ENCODE assay signal across 9 mouse cellular contexts in the genomic region with DNA sequence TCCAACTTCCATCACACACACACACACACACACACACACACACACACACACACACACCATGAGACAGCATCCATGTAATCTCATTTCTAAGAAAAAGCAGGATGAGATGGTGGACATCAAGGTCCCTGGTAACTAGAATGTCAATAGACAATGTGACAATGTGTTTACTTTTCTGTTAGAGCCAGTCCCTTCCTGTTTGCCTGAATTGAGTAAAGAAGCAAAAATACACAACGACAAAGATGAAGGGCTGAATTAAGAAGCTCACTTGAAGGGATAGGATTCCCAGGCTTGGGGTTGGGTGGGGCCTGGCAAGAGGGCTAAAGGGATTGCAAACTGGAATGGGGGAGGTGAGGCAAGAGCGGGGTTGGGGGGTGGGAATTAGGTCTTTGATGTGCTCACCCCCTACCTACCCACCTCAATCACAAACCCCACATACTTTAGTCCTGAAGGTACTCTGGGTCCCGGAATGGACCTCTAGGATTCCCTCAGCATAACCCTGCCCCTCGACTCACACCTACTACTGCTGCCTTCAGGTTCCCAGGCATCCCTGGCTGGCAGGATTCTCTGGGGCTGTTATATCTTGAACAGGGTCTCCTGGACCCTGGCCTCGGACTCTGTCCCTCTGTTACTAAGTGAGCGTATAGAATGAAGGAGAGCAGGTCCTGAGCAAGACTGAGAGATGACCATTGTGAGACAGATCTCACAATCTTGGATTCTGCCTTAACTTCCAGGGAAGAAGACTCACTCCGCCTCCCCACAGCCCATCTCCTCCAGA.
DNase-seq lines count a peak whose midpoint lies in the region; ATAC-seq and TF ChIP-seq lines count a peak whose summit lies in the region.
"Had no signal": no experiment of that assay in that cellular context is flagged by ENCODE, and none has a peak within 500 bp of the region (broad histone marks: within the 10 kb centered on the region; RNA-seq: fewer than 3 reads in every experiment).

No protein-coding gene starts in this region.

- no peaks in the 10 kb centered on the region for H3K36me3 ChIP-seq in heart, adult 2 months (ENCODE audit: control insufficient read depth, insufficient read depth, low read length)
- H3K36me3 ChIP-seq in midbrain, embryonic 11.5 days (ENCODE audit: control insufficient read depth, insufficient read depth, low read length), result no peaks in the 10 kb centered on the region
- H3K36me3 ChIP-seq in midbrain, embryonic 15.5 days (replicated peaks), result no peaks in the 10 kb centered on the region
- H3K36me3 ChIP-seq in heart, embryonic 15.5 days, result no peaks in the 10 kb centered on the region
- H3K36me3 ChIP-seq: limb, embryonic 15.5 days had no signal

- H3K79me2 ChIP-seq in heart, adult 2 months (replicated peaks; ENCODE audit: control insufficient read depth, insufficient read depth, low read length), result no peaks in the 10 kb centered on the region

- 76% methylated on average over 7 of the region's 7 CpGs for WGBS in heart, adult 2 months
- WGBS in midbrain, embryonic 11.5 days, result 54% methylated on average over 7 of the region's 7 CpGs
- 57% methylated on average over 7 of the region's 7 CpGs for WGBS in midbrain, embryonic 15.5 days
- 63% methylated on average over 7 of the region's 7 CpGs for WGBS in heart, embryonic 15.5 days

- no peak overlapping the region for H3K4me3 ChIP-seq in heart, adult 2 months
- H3K4me3 ChIP-seq in midbrain, embryonic 11.5 days (ENCODE audit: low read depth, low read length), result no peak overlapping the region
- H3K4me3 ChIP-seq in midbrain, embryonic 15.5 days, result no peak overlapping the region
- H3K4me3 ChIP-seq in heart, embryonic 15.5 days, result no peak overlapping the region
- H3K4me3 ChIP-seq: limb, embryonic 15.5 days had no signal

- no peaks in the 10 kb centered on the region for H3K9me3 ChIP-seq in midbrain, embryonic 11.5 days (ENCODE audit: control insufficient read depth, low read length)
- no peaks in the 10 kb centered on the region for H3K9me3 ChIP-seq in midbrain, embryonic 15.5 days
- no peaks in the 10 kb centered on the region for H3K9me3 ChIP-seq in heart, embryonic 15.5 days (replicated peaks)
- H3K9me3 ChIP-seq: limb, embryonic 15.5 days had no signal

- no peak for TF ChIP-seq CTCF in heart, adult 2 months (IDR thresholded peaks at IDR 0.05)

- TF ChIP-seq POLR2A in heart, adult 2 months (IDR thresholded peaks at IDR 0.05; ENCODE audit: insufficient read depth, low read depth, low read length), result no peak

- no peak overlapping the region for H3K9ac ChIP-seq in heart, adult 2 months (ENCODE audit: low read depth, low read length)
- peak overlapping the region; percentile 51; the same call in 1 of the 2 replicates for H3K9ac ChIP-seq in midbrain, embryonic 11.5 days (ENCODE audit: low read length)
- no peak overlapping the region for H3K9ac ChIP-seq in midbrain, embryonic 15.5 days
- no peak overlapping the region for H3K9ac ChIP-seq in heart, embryonic 15.5 days
- H3K9ac ChIP-seq: limb, embryonic 15.5 days had no signal

- intact Hi-C loops in heart, adult 2 months (cut with DNase I), result loop anchor here (2.0 kb wide), 1 partner anchor 77 kb away; no protein-coding TSS in a partner anchor

- H3K4me1 ChIP-seq in heart, adult 2 months (ENCODE audit: control insufficient read depth, insufficient read depth, low read length), result peaks cover 22% of the 10 kb centered on the region
- H3K4me1 ChIP-seq in midbrain, embryonic 11.5 days (ENCODE audit: control insufficient read depth, insufficient read depth, low read length), result peaks cover 24% of the 10 kb centered on the region
- H3K4me1 ChIP-seq in midbrain, embryonic 15.5 days, result peaks cover 13% of the 10 kb centered on the region; the same call in 1 of the 2 replicates
- peaks cover 44% of the 10 kb centered on the region for H3K4me1 ChIP-seq in heart, embryonic 15.5 days (replicated peaks)

- peak overlapping the region; percentile 24; the same call in 1 of the 2 replicates for H3K4me2 ChIP-seq in midbrain, embryonic 11.5 days
- H3K4me2 ChIP-seq in midbrain, embryonic 15.5 days, result no peak overlapping the region
- H3K4me2 ChIP-seq in heart, embryonic 15.5 days, result peak overlapping the region; percentile 23
- H3K4me2 ChIP-seq: limb, embryonic 15.5 days had no signal

- ATAC-seq in midbrain, embryonic 11.5 days (ENCODE audit: low FRiP score), result no peak
- ATAC-seq in midbrain, embryonic 15.5 days (replicated peaks), result no peak
- ATAC-seq in heart, embryonic 15.5 days (replicated peaks; ENCODE audit: insufficient number of reproducible peaks, insufficient read depth, low FRiP score, low read depth), result no peak

- H3K27ac ChIP-seq in heart, adult 2 months, result peak overlapping the region; percentile 80
- H3K27ac ChIP-seq in midbrain, embryonic 11.5 days (ENCODE audit: low read depth, low read length), result no peak overlapping the region; the same call in 1 of the 2 replicates
- no peak overlapping the region for H3K27ac ChIP-seq in midbrain, embryonic 15.5 days
- H3K27ac ChIP-seq in heart, embryonic 15.5 days, result peak overlapping the region; percentile 20
- H3K27ac ChIP-seq: limb, embryonic 15.5 days had no signal

- DNase-seq in heart, adult 2 months, result peak in 1 of 2 experiments; percentile 40
- no peak for DNase-seq in heart, adult 8-10 months (ENCODE audit: low spot score)
- DNase-seq in midbrain, embryonic 11.5 days (ENCODE audit: low spot score, missing footprints), result no peak
- peak; percentile 56 for DNase-seq in yolk sac, embryonic 10.5 days (ENCODE audit: low spot score)
- DNase-seq in thymus, postnatal 25 days, result no peak
- no peak for DNase-seq in frontal cortex, adult 2 months (ENCODE audit: extremely low spot score in 1 of 2, low spot score in 1 of 2)

- H3K27me3 ChIP-seq in heart, adult 2 months (ENCODE audit: control insufficient read depth, insufficient read depth, low read length), result no peaks in the 10 kb centered on the region
- no peaks in the 10 kb centered on the region; the same call in 1 of the 2 replicates for H3K27me3 ChIP-seq in midbrain, embryonic 11.5 days (ENCODE audit: control insufficient read depth, insufficient read depth, low read length)
- H3K27me3 ChIP-seq in midbrain, embryonic 15.5 days (replicated peaks), result peaks cover 3% of the 10 kb centered on the region; the same call in 1 of the 2 replicates
- H3K27me3 ChIP-seq in heart, embryonic 15.5 days, result no peaks in the 10 kb centered on the region

- TF ChIP-seq EP300 in heart, adult 2 months (IDR thresholded peaks at IDR 0.05; ENCODE audit: insufficient read depth, low read depth, low read length), result no peak

Comparison
In these comparisons a context has a peak if more than half of its experiments do, and no peak if none do; other contexts are left out.
1. H3K27ac ChIP-seq: peak in heart, adult 2 months (single experiment) and heart, embryonic 15.5 days (single experiment); none in midbrain, embryonic 11.5 days (single experiment) and midbrain, embryonic 15.5 days (single experiment).